Mouse (Mus musculus): ENCODE measurements around the gene Gzmb.
A peak's percentile ranks its signal among the peaks of the same experiment; 100 is the strongest.
"Not testable (repeated sequence)": the region's sequence is repeated elsewhere in the genome, so short reads cannot be mapped to it uniquely, and the experiment has no call there.

Gzmb gene

DNA sequence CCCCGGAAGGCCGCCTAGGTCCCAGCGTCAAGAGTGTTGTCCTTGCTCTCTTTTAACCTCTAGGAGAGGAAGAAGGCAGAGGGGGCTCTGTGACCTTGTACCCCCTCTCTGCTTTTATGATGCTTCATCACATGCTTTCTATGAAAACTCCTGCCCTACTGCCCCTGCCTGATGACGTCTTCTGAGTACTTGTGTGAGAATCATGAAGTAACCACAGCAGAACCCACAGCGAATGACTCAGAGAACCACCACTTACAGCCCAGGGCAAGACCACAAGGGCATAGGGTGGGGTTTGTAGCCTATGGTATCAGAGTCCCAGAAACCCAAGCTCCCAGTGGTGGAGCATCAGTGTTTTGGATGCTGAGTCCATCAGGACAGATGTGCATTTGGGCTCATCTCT is at the start of gene Gzmb:
Gene Gzmb, minus strand, starts transcription at position 108 of the 400 bp plus-strand sequence.
- DNase-seq (ENCODE audit: low spot score), result no peak

DNA sequence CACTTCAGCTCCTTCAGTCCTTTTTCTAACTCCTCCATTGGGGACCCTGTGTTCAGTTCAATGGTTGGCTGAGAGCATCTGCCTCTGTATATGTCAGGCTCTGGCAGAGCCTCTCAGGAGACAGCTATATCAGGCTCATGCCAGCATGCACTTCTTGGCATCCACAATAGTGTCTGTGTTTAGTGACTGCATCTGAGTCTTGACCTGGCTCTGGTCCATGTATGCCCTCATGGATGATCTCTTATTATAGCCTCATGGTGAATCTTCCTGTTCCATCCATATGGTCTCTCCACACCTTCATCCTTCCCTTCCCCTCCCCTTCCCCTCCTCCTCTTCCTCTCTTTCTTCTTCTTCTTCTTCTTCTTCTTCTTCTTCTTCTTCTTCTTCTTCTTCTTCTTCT is 49.7 kb upstream of the Gzmb start:
- not testable (repeated sequence) for DNase-seq (ENCODE audit: low spot score)

DNA sequence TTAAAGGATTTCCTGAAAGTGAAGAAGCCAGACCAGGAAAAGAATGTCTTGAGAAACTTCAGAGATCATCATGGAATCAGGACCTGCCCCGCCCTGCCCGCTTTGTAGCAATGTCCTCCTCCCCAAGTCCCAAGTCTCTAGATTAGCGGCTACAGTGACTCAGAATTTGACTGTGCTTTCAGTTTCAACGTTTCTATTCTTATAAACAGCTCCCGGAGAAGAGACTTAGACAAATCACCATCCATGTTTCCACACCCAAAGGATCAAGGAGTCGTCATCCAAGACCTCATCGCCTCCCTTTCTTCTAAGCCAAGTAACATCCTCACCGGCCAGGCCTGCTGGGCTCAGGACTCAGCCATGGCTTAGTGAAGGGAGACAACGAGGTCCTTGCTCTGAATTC is 48.2 kb upstream of the Gzmb start:
- DNase-seq (ENCODE audit: low spot score), result no peak

DNA sequence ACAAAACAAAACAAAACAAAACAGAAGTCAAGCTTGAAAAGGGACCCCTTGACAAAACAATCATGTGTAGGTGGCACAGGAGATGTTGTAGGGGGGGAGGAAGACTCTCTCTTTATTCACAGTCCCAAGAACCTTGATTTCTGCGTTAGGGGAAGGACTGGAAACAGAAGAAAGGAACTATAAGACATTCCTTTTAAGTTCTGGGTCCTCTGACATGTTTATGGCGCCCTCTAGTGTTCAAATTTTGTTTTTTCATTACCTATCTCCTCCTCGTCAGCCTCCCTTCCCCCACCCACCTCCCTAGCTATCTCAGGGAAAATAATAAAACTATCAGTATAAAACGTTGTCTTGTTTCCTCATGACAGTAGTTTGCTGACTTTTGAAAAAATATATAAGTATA is 42.1 kb upstream of the Gzmb start:
- DNase-seq (ENCODE audit: low spot score), result peak; percentile 81

DNA sequence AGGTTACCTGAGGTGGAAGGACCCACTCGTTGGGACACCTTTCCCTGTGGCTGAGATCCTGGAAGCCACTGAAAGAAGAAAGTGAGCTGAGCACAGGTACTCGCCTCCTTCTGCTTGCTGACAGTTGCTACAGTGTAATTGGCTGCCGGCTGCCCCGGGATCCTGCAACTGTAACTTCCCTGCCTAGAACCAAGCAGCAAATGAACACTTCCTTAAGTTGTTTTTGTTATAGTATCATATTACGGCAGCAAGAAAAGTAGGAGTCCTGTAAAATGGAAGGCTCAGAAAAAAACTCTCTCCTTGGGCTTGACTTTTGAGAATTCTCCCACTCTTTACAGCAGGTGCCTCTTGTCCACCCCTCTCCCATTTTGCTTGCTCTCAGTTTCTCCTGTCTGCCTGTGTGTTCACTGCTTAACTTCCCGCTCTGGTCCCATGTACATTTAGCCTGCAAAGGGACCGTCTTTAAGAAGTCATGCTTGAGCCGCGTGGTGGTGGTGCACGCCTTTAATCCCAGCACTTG is 41.5 kb upstream of the Gzmb start:
- DNase-seq (ENCODE audit: low spot score), result no peak

DNA sequence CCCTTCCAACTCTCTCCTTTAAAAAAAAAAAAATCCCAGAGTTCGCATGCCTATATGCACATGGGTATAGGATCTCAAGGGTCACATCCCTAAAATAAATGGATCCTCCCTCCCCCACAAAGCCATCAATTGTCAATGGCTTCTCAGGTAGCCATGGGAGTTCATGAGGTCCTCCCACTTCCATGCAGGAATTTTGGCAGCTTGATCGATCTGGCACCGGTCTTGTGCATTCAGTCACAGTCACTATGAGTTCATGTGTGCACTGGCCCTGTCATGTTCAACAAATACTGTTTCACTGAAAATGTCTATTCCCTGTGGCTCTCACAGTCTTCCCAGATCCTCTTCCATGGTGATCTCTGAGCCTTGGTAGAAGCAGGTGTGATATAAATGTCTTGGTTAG is 40.0 kb upstream of the Gzmb start:
- DNase-seq (ENCODE audit: low spot score), result no peak

DNA sequence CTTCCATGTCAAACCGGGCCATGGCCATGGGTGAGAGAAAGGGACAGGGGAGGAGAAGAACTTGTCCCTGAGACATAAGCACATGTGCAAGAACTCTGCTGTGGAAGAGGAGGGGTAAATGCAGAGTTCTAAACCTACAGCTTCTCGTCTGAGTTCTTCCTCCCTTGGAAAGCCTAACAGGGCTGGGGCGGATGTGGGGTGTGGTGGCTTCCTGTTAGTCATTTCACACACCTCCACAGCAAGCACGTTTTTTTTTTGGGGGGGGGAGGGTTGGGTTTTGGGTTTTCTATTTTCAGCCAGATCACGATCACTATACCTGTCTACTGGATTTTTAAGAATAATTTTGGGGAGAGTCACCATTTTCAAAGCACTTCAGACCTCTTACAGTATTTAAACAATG is 34.7 kb upstream of the Gzmb start:
- no peak for DNase-seq (ENCODE audit: low spot score)

DNA sequence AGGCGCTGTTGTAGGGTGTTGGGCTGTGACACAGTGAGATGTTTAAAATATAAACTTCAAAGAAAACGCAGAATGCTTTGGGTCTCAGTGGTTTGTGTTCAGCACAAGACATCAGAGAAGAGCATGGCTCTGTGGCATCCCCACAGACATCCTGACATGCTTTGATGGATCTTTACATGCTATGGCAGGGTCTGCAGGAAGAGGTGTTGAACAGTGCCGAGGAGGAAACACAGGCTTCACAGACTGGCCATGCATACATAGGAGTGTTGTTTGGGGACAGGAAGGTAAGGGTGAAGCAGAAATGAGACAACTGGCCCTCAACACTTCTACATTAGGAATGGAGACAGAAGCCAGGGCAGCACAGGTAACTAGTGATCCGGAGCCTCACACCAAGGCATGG is 34.0 kb upstream of the Gzmb start:
- DNase-seq (ENCODE audit: low spot score), result no peak

DNA sequence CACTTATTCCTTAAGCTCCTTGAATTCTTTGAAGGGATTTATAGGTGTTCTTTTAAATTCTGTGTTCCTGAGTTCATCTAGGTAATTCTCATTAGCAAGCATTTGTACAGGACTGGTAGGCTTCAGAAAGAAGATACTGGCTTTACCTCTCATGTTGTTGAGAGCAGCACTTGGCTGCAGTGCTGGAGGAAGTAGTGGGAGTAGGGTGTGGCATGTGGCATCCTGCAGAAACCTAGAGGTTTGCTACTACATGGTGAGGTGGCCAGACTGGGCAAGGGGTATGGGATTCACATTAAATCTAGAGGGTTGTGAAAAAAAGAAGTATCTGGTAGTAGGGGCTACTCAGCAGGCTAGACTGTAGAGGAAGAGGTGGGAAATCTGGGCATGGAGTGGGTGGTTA is 31.1 kb upstream of the Gzmb start:
- DNase-seq (ENCODE audit: low spot score), result no peak

DNA sequence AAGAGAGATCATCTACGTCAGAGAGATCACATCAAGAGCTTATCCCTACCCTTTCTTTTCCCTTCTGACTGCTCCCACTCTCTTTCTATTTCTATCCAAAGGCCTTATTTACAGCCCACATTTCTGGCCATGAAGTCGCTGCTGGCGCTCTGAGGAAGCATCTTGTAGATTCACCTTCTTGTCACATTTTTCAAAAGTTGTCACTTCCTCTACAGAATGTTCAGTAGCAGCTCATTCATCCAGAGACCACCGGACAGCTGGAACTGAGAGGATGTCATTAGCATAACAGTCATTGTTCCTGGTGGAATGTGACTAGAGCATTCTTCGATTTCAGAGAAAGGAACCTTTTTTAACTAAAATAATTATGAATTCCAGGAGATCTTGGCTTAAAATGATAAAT is 26.6 kb upstream of the Gzmb start:
- DNase-seq (ENCODE audit: low spot score), result no peak

DNA sequence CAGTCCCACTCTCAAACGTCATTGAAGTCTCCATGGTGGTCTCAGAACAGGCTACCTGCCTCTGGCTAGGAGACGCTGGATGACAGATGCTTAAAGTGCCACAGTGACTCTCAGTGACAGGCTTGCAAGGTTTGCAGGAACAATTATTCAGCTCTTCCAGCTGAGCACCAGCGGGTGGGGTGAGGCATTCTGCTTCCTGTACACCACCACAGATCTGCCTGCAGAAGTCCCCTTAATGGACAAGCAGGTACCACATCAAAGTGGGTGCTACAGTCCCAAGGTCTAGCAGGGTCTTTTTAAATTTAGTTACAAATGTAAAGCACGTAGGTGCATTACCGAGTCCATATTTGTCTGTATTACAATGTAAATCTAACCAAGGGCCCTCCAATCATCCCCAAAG is 25.7 kb upstream of the Gzmb start:
- no peak for DNase-seq (ENCODE audit: low spot score)

DNA sequence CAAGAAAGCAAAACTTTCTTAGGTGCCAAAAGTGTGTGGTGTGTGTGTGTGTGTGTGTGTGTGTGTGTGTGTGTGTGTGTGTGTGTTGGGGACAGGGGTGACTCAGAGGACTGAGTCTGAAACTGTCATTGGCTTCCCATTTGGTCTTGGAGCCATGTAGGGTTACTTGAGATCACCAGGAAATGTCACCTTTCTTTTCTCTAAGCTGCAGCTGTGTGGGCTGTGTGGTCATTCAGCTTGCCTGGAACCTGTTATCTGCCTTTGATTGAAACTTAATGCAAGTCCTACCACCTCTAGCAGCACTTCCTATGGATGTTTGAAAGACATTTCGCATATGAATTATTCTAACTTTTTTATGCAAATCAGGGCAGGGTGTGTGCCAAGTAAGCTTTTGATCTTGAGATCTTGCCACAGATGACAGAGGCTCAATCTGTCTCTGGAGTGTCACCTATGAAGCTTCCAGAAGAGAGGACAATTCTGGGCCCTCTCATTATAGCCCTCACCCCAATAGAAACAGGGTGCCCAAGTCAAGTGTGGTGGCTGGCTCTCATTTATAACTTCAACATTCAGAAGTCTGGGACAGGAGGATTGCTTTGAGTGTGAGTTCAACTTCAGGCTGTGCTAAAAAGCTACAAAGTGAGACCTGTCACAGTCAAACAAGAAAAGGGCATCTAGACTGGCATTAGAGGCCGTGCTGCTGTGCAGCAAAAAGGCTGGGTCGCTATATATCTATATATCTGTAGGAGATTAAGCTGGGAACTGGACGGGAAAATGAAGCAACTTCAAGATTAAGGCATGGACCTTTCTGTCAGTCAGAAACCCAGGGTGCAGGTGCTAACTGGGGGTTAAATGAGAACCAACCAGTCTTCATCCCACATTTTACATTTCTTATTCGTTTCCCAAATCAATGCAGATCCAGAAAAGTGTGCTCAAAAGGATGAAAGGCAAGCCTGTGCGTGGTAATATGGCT is 22.6 kb upstream of the Gzmb start:
- DNase-seq (ENCODE audit: low spot score), result no peak

DNA sequence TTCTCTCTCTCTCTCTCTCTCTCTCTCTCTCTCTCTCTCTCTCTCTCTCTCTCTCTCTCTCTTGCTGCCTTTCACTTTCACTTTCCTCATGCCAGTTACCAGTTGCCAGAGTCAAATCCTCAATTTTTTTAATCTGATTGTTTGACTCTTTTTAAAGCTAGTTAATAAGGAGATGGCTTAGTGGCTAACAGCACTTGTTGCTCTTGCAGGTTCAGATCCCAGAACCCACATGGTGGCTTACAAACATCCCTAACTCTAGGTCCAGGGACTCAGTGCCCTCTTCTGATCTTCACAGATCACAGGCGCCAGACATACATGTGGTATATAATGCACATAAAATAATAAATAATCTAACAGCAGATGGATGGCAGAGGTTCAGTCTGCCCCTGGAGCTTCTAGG is 21.8 kb upstream of the Gzmb start:
- no peak for DNase-seq (ENCODE audit: low spot score)

DNA sequence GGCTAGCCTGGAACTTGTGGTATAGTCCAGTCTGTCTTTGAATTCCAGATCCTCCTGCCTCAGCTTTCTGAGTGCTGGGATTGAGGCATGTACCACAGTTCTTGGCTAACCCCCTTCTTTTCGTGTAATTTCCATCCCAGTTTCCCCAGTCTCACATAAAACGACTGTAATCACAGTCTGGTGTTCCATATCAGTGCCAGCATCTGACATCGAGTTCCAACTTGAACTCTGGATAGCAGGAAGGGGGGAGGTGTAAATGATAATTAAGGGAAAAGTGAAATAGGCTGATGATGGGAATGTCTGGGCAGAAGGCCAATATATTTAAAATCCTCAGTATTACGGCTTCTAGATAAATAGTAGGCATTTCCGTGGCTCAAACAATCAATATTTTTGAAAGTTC is 19.0 kb upstream of the Gzmb start:
- DNase-seq (ENCODE audit: low spot score), result no peak

DNA sequence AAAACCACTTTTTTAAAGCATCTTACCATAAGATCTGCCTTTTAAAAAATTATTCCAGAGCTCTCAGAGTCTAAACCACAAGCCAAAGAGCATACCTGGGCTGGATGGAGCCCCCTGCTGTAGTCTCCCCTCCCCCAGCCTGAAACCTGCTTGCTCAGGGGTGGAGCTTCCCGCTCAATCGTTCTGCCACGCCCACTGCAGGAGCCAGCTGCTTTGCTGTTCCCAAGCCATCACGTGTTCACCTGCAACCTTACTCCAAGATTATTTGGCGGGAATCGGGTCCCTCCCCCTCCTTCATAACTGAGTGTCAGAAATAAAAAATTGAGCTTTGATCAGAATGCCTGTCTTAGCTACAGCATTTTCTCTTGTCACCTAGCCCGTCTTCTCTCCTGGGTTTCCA is 16.6 kb upstream of the Gzmb start:
- not testable (repeated sequence) for DNase-seq (ENCODE audit: low spot score)

DNA sequence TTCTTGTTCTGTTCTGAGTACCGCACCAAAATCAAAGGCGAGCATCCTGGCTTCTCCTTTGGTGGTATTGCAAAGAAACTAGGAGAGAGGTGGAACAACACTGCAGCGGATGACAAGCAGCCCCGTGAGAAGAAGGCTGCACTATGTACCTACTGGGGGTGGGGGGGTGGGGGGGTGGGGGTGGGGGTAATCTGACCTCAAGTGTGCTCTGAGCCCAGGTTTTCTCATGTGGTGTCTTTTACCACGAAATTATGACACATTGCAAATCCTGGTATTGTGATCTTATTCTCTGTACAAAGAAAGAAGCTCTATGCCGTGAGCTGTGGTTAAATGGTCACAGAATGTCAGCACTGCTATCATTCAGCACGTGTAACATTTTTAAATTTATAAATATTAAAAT is 14.0 kb upstream of the Gzmb start:
- not testable (repeated sequence) for DNase-seq (ENCODE audit: low spot score)

DNA sequence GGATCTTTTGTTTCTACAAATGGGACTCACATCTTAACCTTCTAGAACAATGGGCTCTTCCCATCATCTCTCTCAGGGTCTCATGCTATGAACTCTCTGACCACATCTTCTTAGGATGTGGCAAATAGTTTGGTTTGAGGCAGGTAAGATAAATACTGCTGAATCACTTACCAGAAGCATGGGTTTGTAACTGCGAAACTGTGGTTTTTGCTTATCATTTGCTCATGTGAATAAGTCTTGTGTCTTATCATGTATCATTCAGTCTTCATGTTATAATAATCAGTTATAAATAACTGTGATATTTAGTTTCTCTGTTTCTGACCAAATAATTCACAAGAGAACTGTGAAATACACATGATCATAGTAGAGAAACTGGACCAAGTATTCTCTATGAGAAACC is 4.0 kb upstream of the Gzmb start:
- no peak for DNase-seq (ENCODE audit: low spot score)

DNA sequence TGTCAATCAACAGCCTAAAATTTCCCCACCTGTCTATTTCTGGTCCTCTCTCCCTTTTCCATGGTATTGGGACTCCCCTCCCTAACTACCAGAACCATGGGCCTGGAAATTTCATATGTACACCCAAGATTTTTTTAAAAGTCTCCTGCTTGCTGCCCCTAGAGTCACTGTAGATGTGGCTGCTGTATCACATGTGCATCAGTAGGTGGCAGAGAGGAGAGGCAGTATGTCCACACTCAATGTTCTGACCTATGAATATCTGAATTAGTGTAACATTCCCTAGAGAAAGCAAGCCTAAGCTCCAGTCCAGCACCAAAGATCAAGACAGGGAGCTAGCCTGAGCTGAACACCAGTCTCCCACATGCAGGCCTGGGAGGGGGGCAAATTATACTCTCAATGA is 21.7 kb downstream of the Gzmb start:
- DNase-seq (ENCODE audit: low spot score), result no peak

DNA sequence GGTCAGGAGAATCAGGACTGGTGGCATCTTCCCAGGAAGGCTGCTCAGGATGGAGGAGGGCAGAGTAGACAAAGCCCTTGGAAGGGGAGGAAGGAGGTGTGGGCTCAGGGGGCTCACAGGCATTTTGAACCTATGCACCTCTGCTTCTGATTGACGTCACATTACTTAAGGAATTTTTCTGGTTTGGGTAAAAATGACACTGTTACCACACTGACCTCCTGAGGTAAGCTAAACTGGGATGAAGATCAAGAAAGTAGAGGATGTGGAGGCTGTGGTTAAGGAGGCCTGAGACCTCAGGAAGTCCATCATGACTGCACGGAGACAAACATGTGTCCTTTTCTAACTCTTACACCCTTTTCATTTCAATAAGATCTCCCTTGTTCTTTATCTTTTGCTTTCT is 27.5 kb downstream of the Gzmb start, which contains the start of gene Gzmc:
Gene Gzmc, minus strand, starts transcription at position 101 of the 400 bp plus-strand sequence.
- DNase-seq (ENCODE audit: low spot score), result no peak

DNA sequence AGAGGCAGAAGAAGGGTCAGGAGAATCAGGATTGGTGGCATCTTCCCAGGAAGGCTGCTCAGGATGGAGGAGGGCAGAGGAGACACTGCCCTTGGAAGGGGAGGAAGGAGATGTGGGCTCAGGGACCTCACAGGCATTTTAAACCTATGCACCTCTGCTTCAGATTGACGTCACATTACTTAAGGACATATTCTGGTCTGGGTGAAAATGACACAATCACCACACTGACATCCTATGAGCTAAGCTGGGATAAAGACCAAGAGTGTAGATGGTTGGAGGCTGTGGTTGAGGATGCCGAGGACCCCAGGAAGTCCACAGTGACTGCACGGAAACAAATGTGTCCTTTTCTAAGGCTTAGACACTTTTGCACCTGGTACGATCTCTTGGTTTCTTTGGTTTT is 50.7 kb downstream of the Gzmb start, which contains the start of gene Gzmf:
Gene Gzmf, minus strand, starts transcription at position 101 of the 400 bp plus-strand sequence.
- DNase-seq (ENCODE audit: low spot score), result no peak

Measured in embryo, embryonic 10 days (tissue).